Mouse (Mus musculus) lung, postnatal 0 days (tissue): ENCODE measurements at regions not wholly inside any gene's neighbourhood (a gene's known extent, or its start where the extent isn't known, plus 50 kb on each side); places are given as distances from the start of the nearest gene placed in this dataset.

Source experiments
- CTCF ChIP-seq: IDR thresholded peaks from 2 replicates; pipeline ENCODE4 v1.5.1; 2016; ENCODE audit warnings: antibody characterized with exemption, mild to moderate bottlenecking
- EP300 ChIP-seq: IDR thresholded peaks from 2 replicates; pipeline ENCODE4 v1.6.1; 2016; ENCODE audit warnings: antibody characterized with exemption, mild to moderate bottlenecking, control low read depth

- TF ChIP-seq CTCF: no peak
- TF ChIP-seq EP300: no peak
Observed at GRCm38 (mm10) chr16:76782656-76783055, 230.8 kb upstream of the Usp25 start.
